Mouse (Mus musculus) hematopoietic stem cell, adult 5-6 weeks (primary cell): Measurements from ENCODE around the gene Eea1. TPM values are rescaled to one million over a fixed set of nuclear protein-coding genes. Genes with fewer than 3 reads are reported as not detected.

ENCODE experiments used
- ATAC-seq, 2 experiments: fragments of 125-278 bp in 1 of 2; replicated peaks in 1 of 2; 2 replicates each; pipeline ENCODE4 v1.8.0; 2016 to 2017; ENCODE audit warnings: inconsistent platforms in 2 of 2, mild to moderate bottlenecking in 2 of 2, moderate number of reproducible peaks in 2 of 2, low read depth in 1 of 2, moderate TSS enrichment in 1 of 2; ENCODE audit not compliant: low FRiP score in 2 of 2, poor library complexity in 2 of 2, severe bottlenecking in 2 of 2, insufficient read depth in 1 of 2, low TSS enrichment in 1 of 2
- total RNA-seq: library from RNA; stranded (forward); fragments of 172-1452, 232-1000 nt; gene quantifications from 2 replicates; pipeline ENCODE4 v1.2.3, GENCODE M21; 2017

Eea1 gene
- total RNA-seq, 1 experiment from 2014 or later, result 38.5 TPM

DNA sequence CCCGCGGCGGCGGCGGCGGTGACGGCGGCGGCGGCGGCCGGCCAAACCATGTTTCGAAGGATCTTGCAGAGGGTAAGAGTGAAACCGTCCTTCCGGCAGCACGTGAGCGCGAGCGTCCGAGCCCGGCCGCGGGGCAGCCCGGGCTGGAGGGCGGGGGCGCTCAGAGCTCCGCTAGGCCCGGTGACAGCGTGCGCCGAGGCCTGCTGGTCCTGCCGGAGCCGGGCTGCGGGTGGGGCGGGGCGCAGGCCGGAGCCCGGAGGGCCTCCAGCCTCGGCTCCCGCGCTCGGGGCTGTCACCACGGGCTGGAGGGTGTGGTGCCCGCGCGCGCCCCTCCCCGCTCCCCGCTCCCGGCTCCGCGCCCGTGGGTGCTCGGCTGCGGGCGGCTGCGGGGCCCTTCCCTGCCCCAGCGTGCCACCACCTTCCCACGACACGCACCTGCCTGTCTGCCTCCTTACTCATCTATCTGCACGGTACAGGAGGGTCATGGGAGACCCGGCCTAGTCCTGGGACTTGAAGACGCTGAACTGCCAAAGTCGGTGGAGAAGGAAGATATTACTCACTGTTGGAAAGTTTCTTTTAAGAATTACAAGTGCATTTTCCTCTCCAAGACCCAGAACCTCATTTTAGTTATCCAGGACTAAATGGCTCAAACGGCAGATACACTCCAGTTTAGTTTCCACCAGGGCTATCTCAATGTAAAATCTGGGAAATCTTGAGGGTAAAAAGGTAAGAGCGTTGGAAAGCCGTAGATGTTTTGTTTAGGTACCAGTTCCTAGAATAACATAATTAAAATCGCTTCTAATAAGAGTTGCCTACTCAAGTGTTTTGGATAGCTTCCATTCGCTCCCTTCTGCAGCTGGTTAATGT lies 684 bp downstream of the Eea1 start:
- peak in 1 of 2 experiments; percentile 23; a peak in 2 of 4 replicates for ATAC-seq

GRCm38 (mm10) chr10:95941768-95942425 lies 1.4 kb downstream of the Eea1 start:
- ATAC-seq, result no peak

- no peak for ATAC-seq
Measured at GRCm38 (mm10) chr10:95945086-95945485, 4.6 kb downstream of the Eea1 start.

DNA sequence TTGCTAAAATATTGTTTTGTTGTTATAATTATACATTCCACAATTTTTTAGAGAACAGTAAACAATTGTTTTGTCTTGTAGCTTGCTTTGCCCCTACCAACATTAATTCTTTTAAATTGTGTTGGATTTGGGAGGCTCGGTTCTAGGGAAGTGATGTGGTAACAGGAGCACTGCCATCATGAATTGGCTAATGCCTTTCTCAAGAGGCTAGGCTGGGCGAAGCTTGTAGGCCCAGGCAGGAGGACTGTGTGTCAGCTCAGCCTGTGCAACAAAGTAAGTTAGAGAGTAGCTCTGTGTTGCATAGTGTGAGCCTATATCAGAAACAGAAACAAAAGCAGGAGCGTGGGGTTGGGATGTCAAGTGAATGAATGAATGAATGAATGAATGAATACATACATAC lies 9.0 kb downstream of the Eea1 start:
- peak; percentile 17 to 51; a peak in 1 of 4 replicates for ATAC-seq

DNA sequence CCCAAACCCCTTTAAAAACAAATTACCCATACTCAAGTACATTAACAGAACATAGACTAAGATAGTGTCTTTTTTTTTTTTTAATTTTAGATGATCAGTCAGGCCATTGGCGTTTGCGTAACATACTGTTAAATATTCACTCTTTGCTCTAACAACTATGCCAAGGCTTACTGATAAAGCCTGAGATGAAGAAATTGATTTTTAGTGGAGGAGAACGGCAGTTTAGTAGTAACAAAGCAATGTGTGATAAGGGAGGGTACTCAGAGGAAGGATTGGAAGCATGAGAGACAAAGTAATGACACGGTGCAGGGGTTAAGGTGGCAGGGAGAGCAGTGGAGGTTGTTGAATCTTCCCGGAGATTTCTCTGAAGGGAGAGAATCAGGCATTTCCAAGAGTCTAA lies 9.7 kb downstream of the Eea1 start:
- no peak for ATAC-seq

DNA sequence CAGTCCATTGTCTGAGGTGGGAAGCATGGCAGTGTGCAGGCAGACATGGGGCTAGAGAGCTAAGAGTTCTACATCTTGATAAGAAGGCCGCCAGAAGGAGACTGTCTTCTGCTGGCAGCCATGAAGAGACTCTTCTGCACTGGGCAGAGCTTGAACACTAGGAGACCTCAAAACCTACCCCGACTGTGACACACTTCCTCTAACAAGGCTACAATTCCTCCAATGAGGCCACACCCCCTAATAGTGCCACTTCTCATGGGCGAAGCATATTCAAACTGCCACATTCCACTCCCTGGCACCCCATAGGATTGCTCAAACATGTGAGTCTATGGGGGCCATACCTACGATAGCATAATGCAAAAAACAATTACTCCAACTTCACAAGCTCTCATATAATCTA lies 10.3 kb downstream of the Eea1 start:
- no peak for ATAC-seq

DNA sequence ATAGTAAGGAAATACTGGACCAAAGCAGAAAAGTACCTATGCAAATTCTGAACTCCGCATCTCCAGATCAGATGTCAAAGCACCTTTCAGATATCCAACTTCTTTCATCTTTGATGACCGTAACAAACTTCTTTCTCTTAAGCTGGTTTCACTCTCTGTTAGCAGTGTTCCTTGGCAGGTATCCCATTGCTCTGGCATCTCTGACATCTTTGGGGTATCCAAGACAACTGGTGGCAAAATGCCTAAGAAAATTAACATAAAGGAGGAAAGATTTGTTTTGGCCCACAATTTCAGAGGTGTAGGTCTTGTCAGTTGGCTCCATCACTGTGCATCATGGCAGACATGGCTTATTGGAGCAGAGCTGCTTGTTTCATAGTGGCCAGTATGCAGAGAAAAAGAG lies 10.9 kb downstream of the Eea1 start:
- no peak for ATAC-seq

DNA sequence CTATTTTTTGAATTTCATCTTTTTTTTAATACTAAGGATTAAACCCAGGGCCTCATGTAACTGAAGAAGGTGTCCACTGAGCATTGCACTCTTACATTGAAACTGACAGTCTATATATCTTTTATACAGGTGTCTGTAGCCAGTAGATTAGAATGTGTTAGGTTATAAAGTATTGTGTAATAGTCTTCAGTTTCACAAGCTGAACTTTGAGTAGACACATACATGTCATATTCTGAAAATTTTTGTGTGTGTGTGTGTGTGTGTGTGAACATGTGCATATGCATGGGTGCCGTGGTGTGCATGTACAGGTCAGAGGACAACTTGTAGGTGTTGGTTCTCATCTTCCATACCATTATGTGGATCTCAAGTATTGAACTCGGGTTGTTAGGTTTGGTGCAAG lies 16.2 kb downstream of the Eea1 start:
- no peak for ATAC-seq

DNA sequence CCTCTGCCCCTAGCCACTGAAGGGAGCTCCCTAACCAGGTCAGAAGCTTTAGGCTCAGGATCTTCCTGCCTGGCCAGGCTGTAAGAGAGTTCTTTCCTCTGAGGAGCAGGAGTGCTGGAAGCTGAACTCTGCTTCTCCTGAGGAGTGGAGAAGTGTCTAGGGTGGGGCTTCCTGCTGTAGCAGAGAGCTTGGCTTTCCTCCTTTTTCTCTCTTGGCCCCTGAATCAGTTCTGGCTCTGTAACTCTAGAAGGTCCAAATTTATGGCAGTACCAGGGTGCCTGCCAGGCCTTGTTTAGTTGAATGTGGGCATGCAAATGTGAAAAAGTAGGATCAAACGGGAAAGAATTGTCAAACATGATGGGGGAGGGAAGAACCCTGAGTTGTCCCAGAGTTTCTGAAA lies 17.1 kb downstream of the Eea1 start:
- no peak for ATAC-seq

DNA sequence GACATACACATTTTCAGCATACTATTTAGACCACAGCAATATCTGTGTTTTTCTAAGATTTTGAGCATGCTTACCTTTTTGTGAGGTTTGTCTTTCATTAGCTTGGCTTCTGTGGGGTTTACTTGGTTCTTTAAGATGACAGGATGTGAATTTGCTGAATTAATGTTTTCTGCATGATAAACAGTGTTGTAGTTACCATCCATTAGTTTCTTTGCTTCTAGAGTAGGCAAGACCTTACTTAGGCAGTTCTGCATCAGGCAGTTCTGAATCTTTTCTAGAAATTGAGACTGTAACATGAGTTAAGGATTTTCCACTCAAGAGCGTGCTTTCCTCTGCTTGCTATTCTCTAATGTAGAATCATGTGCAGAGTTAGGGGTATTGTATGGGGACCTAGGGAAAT lies 24.2 kb downstream of the Eea1 start:
- ATAC-seq, result no peak

GRCm38 (mm10) chr10:95969694-95970093 lies 29.2 kb downstream of the Eea1 start:
- peak; percentile 43 to 63; a peak in 3 of 4 replicates for ATAC-seq

DNA sequence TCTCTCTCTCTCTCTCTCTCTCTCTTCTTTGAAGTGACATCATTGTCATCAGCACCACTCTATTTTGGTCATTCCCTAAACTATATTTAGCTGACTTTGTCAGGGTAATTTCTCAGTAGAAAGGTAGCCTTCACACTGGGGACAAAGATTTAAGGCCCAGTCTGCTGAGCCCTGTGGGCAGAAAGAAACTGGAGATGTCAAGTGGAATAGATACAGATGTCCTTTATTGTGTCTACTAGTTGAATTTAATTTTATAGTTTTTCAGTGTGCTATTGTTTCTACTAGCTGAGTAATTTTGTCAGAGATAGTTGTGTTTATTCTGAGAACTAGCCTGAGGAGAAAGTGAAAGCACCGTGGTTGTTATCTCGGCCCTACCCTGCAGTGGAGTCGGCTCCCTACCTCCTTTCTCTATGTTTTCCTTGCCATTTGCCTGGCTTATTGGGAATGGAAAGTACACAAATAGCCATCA lies 30.3 kb downstream of the Eea1 start:
- peak; percentile 48 to 58; a peak in 2 of 4 replicates for ATAC-seq

DNA sequence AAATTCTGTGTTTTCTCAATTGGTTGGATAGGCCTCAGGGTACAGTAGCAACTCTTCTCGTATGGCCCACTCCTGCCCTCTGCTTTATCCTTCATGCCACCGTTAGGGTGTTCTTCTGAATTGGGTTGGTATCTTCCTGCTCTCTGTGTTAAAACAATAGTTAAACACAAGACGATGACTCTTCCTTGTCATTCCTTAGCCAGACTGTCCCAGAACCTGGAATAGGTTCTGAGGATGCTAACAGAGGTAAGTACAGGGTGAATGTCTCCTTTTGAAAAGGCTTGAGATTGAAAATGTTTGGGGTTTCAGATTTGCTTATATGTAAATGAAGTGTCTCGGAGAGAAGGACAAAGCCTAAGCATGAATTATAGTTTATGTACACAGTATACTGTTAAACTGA lies 30.9 kb downstream of the Eea1 start:
- peak in 1 of 2 experiments; percentile 39; a peak in 1 of 4 replicates for ATAC-seq

DNA sequence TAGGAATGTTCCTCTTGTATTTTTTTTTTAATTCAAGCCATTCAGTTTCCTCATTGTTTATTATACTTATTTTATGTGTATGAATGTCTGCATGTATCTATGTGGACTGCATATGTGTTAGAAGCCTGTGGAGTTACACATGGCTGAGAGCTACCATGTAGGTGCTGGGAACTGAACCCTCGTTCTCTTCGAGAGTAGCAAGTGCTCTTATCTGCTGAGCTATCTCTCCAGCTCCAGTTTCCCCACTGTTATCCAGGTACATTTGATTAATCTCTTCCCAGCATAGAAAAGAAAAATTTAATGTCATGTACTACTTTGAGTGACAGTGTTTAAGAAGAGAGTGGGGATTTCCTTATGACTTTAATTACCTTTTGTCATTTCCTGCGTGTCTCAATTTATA lies 31.5 kb downstream of the Eea1 start:
- ATAC-seq, result no peak

- ATAC-seq, result no peak
Measured at GRCm38 (mm10) chr10:95974462-95974861, 34.0 kb downstream of the Eea1 start.

DNA sequence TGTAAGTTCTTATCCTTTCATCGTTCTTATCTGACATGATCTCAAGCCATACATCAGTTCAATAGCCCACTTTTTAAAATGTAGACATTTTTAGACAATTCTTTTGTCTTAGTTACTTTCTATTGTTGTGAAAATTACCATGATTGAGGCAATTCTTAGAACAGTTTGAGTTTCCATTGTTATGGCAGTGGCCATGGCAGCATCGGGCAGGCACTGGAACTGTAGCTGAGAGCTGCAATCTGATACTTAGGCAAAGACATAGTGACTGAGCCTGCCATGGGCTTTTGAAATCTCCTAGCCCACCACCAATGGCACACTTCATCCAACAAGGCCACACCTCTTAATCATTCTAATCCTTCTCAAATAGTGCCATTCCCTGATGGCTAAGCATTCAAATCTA lies 36.3 kb downstream of the Eea1 start:
- ATAC-seq, result no peak

- ATAC-seq, result no peak
Measured at GRCm38 (mm10) chr10:95989731-95990130, 49.3 kb downstream of the Eea1 start.

- ATAC-seq, result no peak
Measured at GRCm38 (mm10) chr10:95991176-95991575, 50.7 kb downstream of the Eea1 start.
